Mouse (Mus musculus): ENCODE measurements around the gene Noct. TPM values are rescaled to one million over a fixed set of nuclear protein-coding genes. Genes with fewer than 3 reads are reported as not detected.

Noct gene
- polyA plus RNA-seq (2014; fragmentation: Illumina TruSeq; extraction: RNeasy Lipid Tissue Mini Kit (QIAGEN cat#74804); ENCODE audit: low read depth, low replicate concordance), result 13.9 TPM

GRCm38 (mm10) chr3:51224363-51225225 is at the start of gene Noct:
TSS of gene Noct (plus strand) at chr3:51224447.

Other genes with a start within 250 kb of the Noct start
- gene Elf2, start 116.2 kb downstream of the Noct start, polyA plus RNA-seq (2014; fragmentation: Illumina TruSeq; extraction: RNeasy Lipid Tissue Mini Kit (QIAGEN cat#74804); ENCODE audit: low read depth, low replicate concordance), result 27.5 TPM
- not detected for gene Mgarp, start 172.3 kb downstream of the Noct start, polyA plus RNA-seq (2014; fragmentation: Illumina TruSeq; extraction: RNeasy Lipid Tissue Mini Kit (QIAGEN cat#74804); ENCODE audit: low read depth, low replicate concordance)
- 729 TPM for gene Ndufc1, start 184.5 kb downstream of the Noct start, polyA plus RNA-seq (2014; fragmentation: Illumina TruSeq; extraction: RNeasy Lipid Tissue Mini Kit (QIAGEN cat#74804); ENCODE audit: low read depth, low replicate concordance)
- gene Naa15, start 190.7 kb downstream of the Noct start, polyA plus RNA-seq (2014; fragmentation: Illumina TruSeq; extraction: RNeasy Lipid Tissue Mini Kit (QIAGEN cat#74804); ENCODE audit: low read depth, low replicate concordance), result 103 TPM